Mouse (Mus musculus) forebrain, embryonic 12.5 days (tissue): ENCODE results near the gene Micu2. TPM values are rescaled to one million over a fixed set of nuclear protein-coding genes. Genes with fewer than 3 reads are reported as not detected.

Experiments
- ATAC-seq: fragments of 200-750 bp; cut with Nextera tagmentation; 2 replicates; pipeline ENCODE4 v1.8.0; 2017; ENCODE audit warnings: moderate TSS enrichment; ENCODE audit not compliant: low FRiP score
- H3K27ac ChIP-seq: fragments of 300-500 bp; sonication (generic); 2 replicates; pipeline ENCODE4 v1.5.1; 2016; ENCODE audit warnings: mild to moderate bottlenecking
- H3K27me3 ChIP-seq: fragments of 300-500 bp; sonication (generic); 2 replicates; pipeline ENCODE4 v1.6.1; 2016; ENCODE audit warnings: mild to moderate bottlenecking
- H3K36me3 ChIP-seq: fragments of 300-500 bp; sonication (generic); replicated peaks from 2 replicates; pipeline ENCODE4 v1.6.1; 2016; ENCODE audit warnings: mild to moderate bottlenecking
- H3K4me1 ChIP-seq: fragments of 300-500 bp; sonication (generic); 2 replicates; pipeline ENCODE4 v1.6.1; 2016
- H3K4me2 ChIP-seq: fragments of 300-500 bp; sonication (generic); 2 replicates; pipeline ENCODE4 v1.6.1; 2016; ENCODE audit warnings: mild to moderate bottlenecking, moderate library complexity
- H3K4me3 ChIP-seq: fragments of 300-500 bp; sonication (generic); replicated peaks from 2 replicates; pipeline ENCODE4 v1.5.1; 2016; ENCODE audit warnings: mild to moderate bottlenecking
- H3K9ac ChIP-seq: fragments of 300-500 bp; sonication (generic); 2 replicates; pipeline ENCODE4 v1.6.1; 2016; ENCODE audit warnings: mild to moderate bottlenecking
- H3K9me3 ChIP-seq: fragments of 300-500 bp; sonication (generic); 2 replicates; pipeline ENCODE4 v1.6.1; 2016
- WGBS: fragments of 180-500 bp; shearing (Covaris S2); methylation state at CpG from one replicate; pipeline ENCODE4 v1.1.7; 2016; 5-methylcytosine and 5-hydroxymethylcytosine counted together
- polyA plus RNA-seq: library from polyadenylated mRNA; unstranded; fragments of >200 nt; fragmentation: Nextera tagmentation; extraction: Ambion mirVana; gene quantifications from 2 replicates; pipeline ENCODE4 v1.2.1, GENCODE M21; 2016

Gene Micu2
- polyA plus RNA-seq, 1 experiment from 2014 or later: 70.4 TPM

- no peak overlapping the region for H3K9ac ChIP-seq
- H3K9me3 ChIP-seq: peaks cover 13% of the 10 kb centered on the region; the same call in 1 of the 2 replicates
- no peak overlapping the region for H3K4me3 ChIP-seq
- 89% methylated on average over 2 of the region's 2 CpGs for WGBS
- peaks cover 9% of the 10 kb centered on the region for H3K36me3 ChIP-seq
- H3K4me2 ChIP-seq: no peak overlapping the region
- H3K4me1 ChIP-seq: peaks cover 12% of the 10 kb centered on the region
- no peaks in the 10 kb centered on the region for H3K27me3 ChIP-seq
- H3K27ac ChIP-seq: no peak overlapping the region
- ATAC-seq: no peak
Observed at GRCm38 (mm10) chr14:57985780-57986179, 13.3 kb downstream of the Micu2 start.

- Histone ChIP-seq H3K9me3 (0 out of 2 replicates have a peak, but pooled peaks cover 3% of the 10 kb centered on the region), H3K4me2 (peak overlapping the region; percentile 21; the same call in 1 of the 2 replicates), H3K4me3 (no peak overlapping the region), H3K36me3 (peaks cover 4% of the 10 kb centered on the region), H3K27ac (no peak overlapping the region), H3K4me1 (peaks cover 12% of the 10 kb centered on the region), H3K9ac (no peak overlapping the region), H3K27me3 (no peaks in the 10 kb centered on the region)
- ATAC-seq: no peak
- 9% methylated on average over 7 of the region's 7 CpGs for WGBS
Observed at GRCm38 (mm10) chr14:57982450-57982849, 16.6 kb downstream of the Micu2 start.

DNA sequence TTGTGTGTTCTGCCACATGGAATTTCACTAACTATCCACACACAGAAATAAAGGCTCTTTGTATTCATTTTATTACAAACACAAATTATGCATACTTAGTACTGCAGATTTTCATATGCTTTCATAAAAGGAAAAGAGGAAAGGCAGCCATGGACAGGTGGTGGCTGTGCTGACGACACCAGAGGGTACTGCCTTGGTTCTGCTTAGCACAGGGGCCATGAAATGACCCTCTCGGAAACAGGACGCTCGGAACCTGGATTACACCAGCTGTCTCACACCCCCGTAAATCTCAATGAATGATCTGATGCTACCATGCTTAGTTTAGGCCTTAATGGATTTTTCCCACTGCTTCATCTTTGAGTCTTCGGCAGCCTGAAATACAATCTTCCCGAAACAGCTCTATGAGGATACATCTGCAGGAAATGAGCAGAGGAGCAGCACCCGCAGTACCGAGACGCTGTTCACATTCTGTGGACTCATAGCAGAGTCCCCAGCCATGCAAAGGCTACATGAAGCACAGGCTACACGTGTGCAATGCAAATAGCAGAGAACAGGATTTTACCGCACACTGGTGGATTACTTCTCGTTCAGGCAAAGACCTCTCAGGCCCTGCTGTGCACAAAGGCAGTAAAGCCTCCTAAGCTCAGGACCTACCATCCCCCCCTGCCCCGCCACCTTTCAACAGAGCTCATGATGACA lies 17.2 kb downstream of the Micu2 start:
- 0 out of 2 replicates have a peak, but pooled peaks have one; percentile 63 for ATAC-seq
- 27% methylated on average over 14 of the region's 14 CpGs for WGBS
- H3K9me3 ChIP-seq: no peaks in the 10 kb centered on the region
- no peaks in the 10 kb centered on the region for H3K27me3 ChIP-seq
- H3K4me3 ChIP-seq: no peak overlapping the region
- H3K9ac ChIP-seq: no peak overlapping the region
- peaks cover 12% of the 10 kb centered on the region for H3K4me1 ChIP-seq
- H3K36me3 ChIP-seq: no peaks in the 10 kb centered on the region
- H3K27ac ChIP-seq: 0 out of 2 replicates have a peak overlapping the region, but pooled peaks have one; percentile 0
- H3K4me2 ChIP-seq: peak overlapping the region; percentile 30

- Histone ChIP-seq H3K9ac (no peak overlapping the region), H3K4me1 (peaks cover 12% of the 10 kb centered on the region), H3K9me3 (no peaks in the 10 kb centered on the region), H3K27me3 (no peaks in the 10 kb centered on the region), H3K4me2 (no peak overlapping the region), H3K27ac (no peak overlapping the region), H3K36me3 (no peaks in the 10 kb centered on the region), H3K4me3 (no peak overlapping the region)
- no peak for ATAC-seq
- 86% methylated on average over 8 of the region's 8 CpGs for WGBS
Observed at GRCm38 (mm10) chr14:57980776-57981175, 18.3 kb downstream of the Micu2 start.

- WGBS: 46% methylated on average over 3 of the region's 3 CpGs
- no peak for ATAC-seq
- Histone ChIP-seq H3K4me1 (peaks cover 12% of the 10 kb centered on the region), H3K9me3 (no peaks in the 10 kb centered on the region), H3K4me3 (no peak overlapping the region), H3K27me3 (no peaks in the 10 kb centered on the region), H3K27ac (no peak overlapping the region), H3K36me3 (no peaks in the 10 kb centered on the region), H3K9ac (no peak overlapping the region), H3K4me2 (no peak overlapping the region)
Observed at GRCm38 (mm10) chr14:57980179-57980578, 18.9 kb downstream of the Micu2 start.

- Histone ChIP-seq H3K4me1 (peaks cover 12% of the 10 kb centered on the region), H3K27ac (no peak overlapping the region), H3K4me2 (no peak overlapping the region), H3K36me3 (no peaks in the 10 kb centered on the region), H3K9ac (no peak overlapping the region), H3K27me3 (no peaks in the 10 kb centered on the region), H3K9me3 (no peaks in the 10 kb centered on the region), H3K4me3 (no peak overlapping the region)
- 60% methylated on average over 5 of the region's 5 CpGs for WGBS
- ATAC-seq: no peak
Observed at GRCm38 (mm10) chr14:57978144-57978543, 20.9 kb downstream of the Micu2 start.

DNA sequence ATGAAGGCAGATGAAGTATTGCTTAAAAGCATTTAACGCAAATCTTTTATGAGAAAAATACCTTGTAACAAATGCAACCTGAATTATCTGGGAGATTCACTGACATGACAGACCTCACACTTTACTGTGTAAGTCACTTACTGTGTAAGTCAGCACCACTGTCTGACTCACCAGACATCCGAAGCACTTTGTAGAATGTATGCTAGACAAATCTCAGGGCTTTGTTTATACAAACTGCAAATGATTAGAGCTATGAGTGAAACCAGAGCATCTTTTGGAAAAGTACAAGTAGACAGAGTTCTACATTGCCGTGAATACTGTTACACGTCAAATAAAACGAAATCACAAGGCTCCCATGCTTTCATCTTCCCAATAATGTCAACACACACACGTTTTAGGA lies 23.4 kb downstream of the Micu2 start:
- Histone ChIP-seq H3K9me3 (no peaks in the 10 kb centered on the region), H3K4me1 (no peaks in the 10 kb centered on the region), H3K27me3 (no peaks in the 10 kb centered on the region), H3K36me3 (no peaks in the 10 kb centered on the region), H3K27ac (no peak overlapping the region), H3K9ac (no peak overlapping the region), H3K4me3 (no peak overlapping the region), H3K4me2 (no peak overlapping the region)
- ATAC-seq: no peak
- 74% methylated on average over 6 of the region's 6 CpGs for WGBS

DNA sequence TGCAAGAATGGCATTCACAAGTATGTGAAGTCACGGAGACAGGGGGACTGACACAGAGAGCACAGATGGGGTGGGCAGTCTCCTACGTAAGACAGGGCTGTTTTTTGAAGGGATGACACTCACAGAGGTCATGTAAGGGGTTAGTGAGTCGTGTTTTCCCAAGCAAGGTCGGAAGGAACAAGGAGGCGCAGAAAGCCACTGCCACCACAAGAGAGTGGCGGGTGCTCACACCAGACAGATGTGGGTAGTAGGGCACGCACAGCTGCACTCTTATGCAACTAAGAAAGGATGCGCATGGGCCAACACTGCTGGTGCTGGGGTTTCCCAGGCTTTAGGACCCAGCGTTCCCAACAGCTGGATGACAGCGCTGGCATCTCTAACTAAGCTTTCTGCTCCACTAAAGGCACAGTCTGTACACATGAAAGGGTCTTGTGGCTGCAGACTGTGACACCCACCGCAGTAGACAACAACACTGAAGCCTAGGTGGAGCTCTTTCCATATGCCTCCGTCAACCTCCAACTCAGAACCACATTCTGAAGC lies 27.0 kb downstream of the Micu2 start:
- H3K4me2 ChIP-seq: no peak overlapping the region
- no peak overlapping the region for H3K4me3 ChIP-seq
- no peak for ATAC-seq
- H3K4me1 ChIP-seq: no peaks in the 10 kb centered on the region
- H3K27ac ChIP-seq: no peak overlapping the region
- peaks cover 9% of the 10 kb centered on the region for H3K36me3 ChIP-seq
- H3K9ac ChIP-seq: no peak overlapping the region
- H3K27me3 ChIP-seq: no peaks in the 10 kb centered on the region
- H3K9me3 ChIP-seq: no peaks in the 10 kb centered on the region
- 79% methylated on average over 12 of the region's 12 CpGs for WGBS

GRCm38 (mm10) chr14:57968873-57969272 lies 30.2 kb downstream of the Micu2 start:
- no peaks in the 10 kb centered on the region for H3K27me3 ChIP-seq
- H3K4me1 ChIP-seq: no peaks in the 10 kb centered on the region
- no peak overlapping the region for H3K9ac ChIP-seq
- peaks cover 11% of the 10 kb centered on the region for H3K36me3 ChIP-seq
- no peak overlapping the region for H3K27ac ChIP-seq
- ATAC-seq: no peak
- H3K9me3 ChIP-seq: no peaks in the 10 kb centered on the region
- 91% methylated on average over 6 of the region's 6 CpGs for WGBS
- H3K4me3 ChIP-seq: no peak overlapping the region
- no peak overlapping the region for H3K4me2 ChIP-seq

DNA sequence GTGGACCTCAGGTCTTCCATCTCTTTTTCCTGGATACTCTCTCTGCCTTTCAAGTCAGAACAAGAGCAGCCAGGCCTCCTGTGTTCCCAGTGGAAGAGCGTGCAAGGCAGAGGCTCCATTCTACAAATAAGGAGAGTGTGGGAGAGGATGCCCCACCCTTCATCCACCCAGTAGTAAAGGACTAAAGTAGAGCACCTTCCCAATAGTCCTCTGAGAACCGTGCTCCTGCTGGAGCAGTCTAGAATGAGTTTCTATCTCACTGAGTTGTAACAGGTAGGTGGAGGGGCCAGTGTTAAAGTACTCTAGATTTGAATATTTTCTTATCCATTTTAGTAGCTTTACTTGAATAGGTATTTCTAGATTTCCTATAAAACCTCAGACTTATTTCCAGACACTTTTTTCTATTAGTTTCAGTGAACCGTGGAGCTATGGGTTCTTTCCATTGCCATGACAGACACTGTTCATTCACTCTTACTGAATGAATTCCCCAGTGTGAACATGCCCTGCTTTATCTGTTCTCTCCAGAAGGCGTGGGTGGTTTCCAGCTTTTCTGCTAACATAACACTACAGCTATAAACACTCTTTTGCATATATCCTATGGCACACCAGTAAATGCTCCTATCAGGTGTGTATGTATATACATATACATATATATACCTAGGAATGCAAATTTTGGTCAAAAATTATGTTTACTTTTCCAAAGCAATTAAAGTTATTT lies 31.8 kb downstream of the Micu2 start:
- Histone ChIP-seq H3K9me3 (no peaks in the 10 kb centered on the region), H3K4me2 (no peak overlapping the region), H3K27ac (no peak overlapping the region), H3K36me3 (peaks cover 11% of the 10 kb centered on the region), H3K4me3 (no peak overlapping the region), H3K9ac (no peak overlapping the region), H3K4me1 (no peaks in the 10 kb centered on the region), H3K27me3 (no peaks in the 10 kb centered on the region)
- ATAC-seq: no peak
- 91% methylated on average over 4 of the region's 4 CpGs for WGBS

DNA sequence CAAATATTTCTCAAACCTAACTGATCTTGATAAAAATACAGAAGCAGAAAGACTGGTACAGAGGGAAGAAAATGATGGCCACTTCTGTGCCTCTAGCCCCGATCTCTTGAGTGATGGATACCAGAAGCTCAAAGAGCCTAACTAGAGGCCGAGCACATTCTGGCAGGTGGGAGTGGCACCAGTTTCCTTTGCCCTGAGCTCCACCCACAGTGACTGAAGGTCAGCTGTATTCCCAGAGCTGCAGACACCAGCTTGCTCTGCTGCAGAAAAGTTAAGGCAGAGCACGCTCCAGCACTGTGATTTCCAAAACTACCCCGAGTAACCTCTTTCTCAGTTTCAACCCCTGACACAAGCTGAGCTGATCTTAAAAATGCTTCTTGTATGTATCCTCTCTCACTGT lies 37.2 kb downstream of the Micu2 start:
- Histone ChIP-seq H3K36me3 (0 out of 2 replicates have a peak, but pooled peaks cover under 1% of the 10 kb centered on the region), H3K4me2 (no peak overlapping the region), H3K9me3 (no peaks in the 10 kb centered on the region), H3K4me1 (no peaks in the 10 kb centered on the region), H3K27ac (no peak overlapping the region), H3K9ac (no peak overlapping the region), H3K27me3 (no peaks in the 10 kb centered on the region), H3K4me3 (no peak overlapping the region)
- no peak for ATAC-seq
- WGBS: 76% methylated on average over 4 of the region's 4 CpGs

GRCm38 (mm10) chr14:57951089-57951488 lies 48.0 kb downstream of the Micu2 start:
- Histone ChIP-seq H3K36me3 (peaks cover 4% of the 10 kb centered on the region), H3K4me2 (no peak overlapping the region), H3K27me3 (no peaks in the 10 kb centered on the region), H3K9ac (no peak overlapping the region), H3K4me1 (no peaks in the 10 kb centered on the region), H3K27ac (no peak overlapping the region), H3K9me3 (no peaks in the 10 kb centered on the region), H3K4me3 (no peak overlapping the region)
- no peak for ATAC-seq
- WGBS: 25% methylated on average over 2 of the region's 2 CpGs
